Mouse (Mus musculus) embryonic facial prominence, embryonic 12.5 days (tissue): ENCODE results near the gene Dnaaf5. TPM values are rescaled to one million over a fixed set of nuclear protein-coding genes. Genes with fewer than 3 reads are reported as not detected.

ENCODE experiments used
- ATAC-seq: fragments of 200-750 bp; cut with Nextera tagmentation; 2 replicates; pipeline ENCODE4 v1.8.0; 2017; ENCODE audit not compliant: insufficient number of reproducible peaks, insufficient read depth, low FRiP score, low TSS enrichment
- H3K27ac ChIP-seq: fragments of 300-500 bp; sonication (generic); 2 replicates; pipeline ENCODE4 v1.5.1; 2016; ENCODE audit warnings: mild to moderate bottlenecking
- H3K27me3 ChIP-seq: fragments of 300-500 bp; sonication (generic); 2 replicates; pipeline ENCODE4 v1.6.1; 2016; ENCODE audit warnings: mild to moderate bottlenecking, moderate library complexity
- H3K36me3 ChIP-seq: fragments of 300-500 bp; sonication (generic); 2 replicates; pipeline ENCODE4 v1.6.1; 2016; ENCODE audit warnings: mild to moderate bottlenecking
- H3K4me1 ChIP-seq: fragments of 300-500 bp; sonication (generic); 2 replicates; pipeline ENCODE4 v1.6.1; 2016
- H3K4me2 ChIP-seq: fragments of 300-500 bp; sonication (generic); replicated peaks from 2 replicates; pipeline ENCODE4 v1.6.1; 2016; ENCODE audit warnings: mild to moderate bottlenecking, moderate library complexity
- H3K4me3 ChIP-seq: fragments of 300-500 bp; sonication (generic); 2 replicates; pipeline ENCODE4 v1.5.1; 2016; ENCODE audit warnings: mild to moderate bottlenecking
- H3K9ac ChIP-seq: fragments of 300-500 bp; sonication (generic); 2 replicates; pipeline ENCODE4 v1.6.1; 2016; ENCODE audit warnings: mild to moderate bottlenecking, moderate library complexity
- H3K9me3 ChIP-seq: fragments of 300-500 bp; sonication (generic); 2 replicates; pipeline ENCODE4 v1.6.1; 2016; ENCODE audit warnings: mild to moderate bottlenecking, moderate library complexity
- WGBS: fragments of 180-500 bp; shearing (Covaris S2); methylation state at CpG from one replicate; pipeline ENCODE4 v1.1.7; 2016; 5-methylcytosine and 5-hydroxymethylcytosine counted together
- polyA plus RNA-seq: library from polyadenylated mRNA; unstranded; fragments of >200 nt; fragmentation: Nextera tagmentation; extraction: Ambion mirVana; gene quantifications from 2 replicates; pipeline ENCODE4 v1.2.1, GENCODE M21; 2016

Gene Dnaaf5
- polyA plus RNA-seq, 1 experiment from 2014 or later, result 6.0 TPM

GRCm38 (mm10) chr5:139216774-139217173 lies 66.8 kb downstream of the Dnaaf5 start:
- Histone ChIP-seq H3K4me1 (no peaks in the 10 kb centered on the region), H3K36me3 (peaks cover 38% of the 10 kb centered on the region), H3K27me3 (no peaks in the 10 kb centered on the region), H3K9ac (no peak overlapping the region), H3K27ac (no peak overlapping the region), H3K4me3 (no peak overlapping the region), H3K9me3 (no peaks in the 10 kb centered on the region), H3K4me2 (no peak overlapping the region)
- no peak for ATAC-seq
- 90% methylated on average over 3 of the region's 3 CpGs for WGBS

GRCm38 (mm10) chr5:139220006-139220515 lies 70.0 kb downstream of the Dnaaf5 start:
- Histone ChIP-seq H3K9me3 (no peaks in the 10 kb centered on the region), H3K9ac (no peak overlapping the region; the same call in 1 of the 2 replicates), H3K27me3 (no peaks in the 10 kb centered on the region), H3K27ac (no peak overlapping the region), H3K36me3 (peaks cover 59% of the 10 kb centered on the region), H3K4me1 (no peaks in the 10 kb centered on the region), H3K4me3 (no peak overlapping the region), H3K4me2 (no peak overlapping the region)
- no peak for ATAC-seq
- WGBS, result 89% methylated on average over 4 of the region's 4 CpGs

GRCm38 (mm10) chr5:139220610-139221009 lies 70.6 kb downstream of the Dnaaf5 start:
- H3K36me3 ChIP-seq, result peaks cover 57% of the 10 kb centered on the region
- no peak overlapping the region for H3K4me2 ChIP-seq
- 88% methylated on average over 4 of the region's 4 CpGs for whole genome bisulfite sequencing
- no peaks in the 10 kb centered on the region for H3K9me3 ChIP-seq
- no peak overlapping the region for H3K27ac ChIP-seq
- H3K9ac ChIP-seq, result no peak overlapping the region; the same call in 1 of the 2 replicates
- H3K4me3 ChIP-seq, result no peak overlapping the region
- no peaks in the 10 kb centered on the region for H3K4me1 ChIP-seq
- no peaks in the 10 kb centered on the region for H3K27me3 ChIP-seq
- ATAC-seq, result no peak

GRCm38 (mm10) chr5:139223331-139223730 lies 73.3 kb downstream of the Dnaaf5 start:
- Histone ChIP-seq H3K4me3 (no peak overlapping the region), H3K9ac (no peak overlapping the region), H3K9me3 (no peaks in the 10 kb centered on the region), H3K27me3 (no peaks in the 10 kb centered on the region), H3K36me3 (peaks cover 70% of the 10 kb centered on the region), H3K27ac (no peak overlapping the region), H3K4me2 (no peak overlapping the region), H3K4me1 (no peaks in the 10 kb centered on the region)
- no peak for ATAC-seq
- 88% methylated on average over 10 of the region's 10 CpGs for WGBS

GRCm38 (mm10) chr5:139227236-139227635 lies 77.2 kb downstream of the Dnaaf5 start:
- H3K27me3 ChIP-seq, result no peaks in the 10 kb centered on the region
- H3K4me1 ChIP-seq, result no peaks in the 10 kb centered on the region
- WGBS, result 93% methylated on average over 4 of the region's 4 CpGs
- no peak for ATAC-seq
- no peak overlapping the region for H3K9ac ChIP-seq
- H3K9me3 ChIP-seq, result no peaks in the 10 kb centered on the region
- H3K27ac ChIP-seq, result no peak overlapping the region
- no peak overlapping the region for H3K4me2 ChIP-seq
- H3K4me3 ChIP-seq, result no peak overlapping the region
- H3K36me3 ChIP-seq, result peaks cover 82% of the 10 kb centered on the region

- Histone ChIP-seq H3K27me3 (no peaks in the 10 kb centered on the region), H3K9me3 (no peaks in the 10 kb centered on the region), H3K9ac (no peak overlapping the region), H3K27ac (no peak overlapping the region), H3K4me2 (no peak overlapping the region), H3K36me3 (peaks cover 84% of the 10 kb centered on the region), H3K4me1 (no peaks in the 10 kb centered on the region), H3K4me3 (no peak overlapping the region)
- no peak for ATAC-seq
- WGBS, result 86% methylated on average over 2 of the region's 2 CpGs
These were observed 77.6 kb downstream of the Dnaaf5 start for GRCm38 (mm10) chr5:139227645-139228044.

GRCm38 (mm10) chr5:139228318-139228717 lies 78.3 kb downstream of the Dnaaf5 start:
- Histone ChIP-seq H3K4me2 (no peak overlapping the region), H3K27me3 (no peaks in the 10 kb centered on the region), H3K9me3 (no peaks in the 10 kb centered on the region), H3K9ac (no peak overlapping the region), H3K27ac (no peak overlapping the region), H3K36me3 (peaks cover 85% of the 10 kb centered on the region), H3K4me1 (no peaks in the 10 kb centered on the region), H3K4me3 (no peak overlapping the region)
- ATAC-seq, result no peak
- 97% methylated on average over 3 of the region's 3 CpGs for WGBS

- Histone ChIP-seq H3K9ac (no peak overlapping the region), H3K9me3 (no peaks in the 10 kb centered on the region), H3K27me3 (no peaks in the 10 kb centered on the region), H3K36me3 (peaks cover 86% of the 10 kb centered on the region), H3K4me2 (no peak overlapping the region), H3K4me3 (no peak overlapping the region), H3K4me1 (no peaks in the 10 kb centered on the region), H3K27ac (no peak overlapping the region)
- 93% methylated on average over 3 of the region's 3 CpGs for WGBS
- ATAC-seq, result no peak
These were observed 79.7 kb downstream of the Dnaaf5 start for GRCm38 (mm10) chr5:139229716-139230115.

- H3K27me3 ChIP-seq, result no peaks in the 10 kb centered on the region
- no peak overlapping the region for H3K4me2 ChIP-seq
- H3K4me3 ChIP-seq, result no peak overlapping the region
- no peak overlapping the region for H3K9ac ChIP-seq
- H3K4me1 ChIP-seq, result no peaks in the 10 kb centered on the region
- 92% methylated on average over 3 of the region's 3 CpGs for WGBS
- ATAC-seq, result no peak
- H3K36me3 ChIP-seq, result peaks cover 87% of the 10 kb centered on the region
- H3K27ac ChIP-seq, result no peak overlapping the region
- H3K9me3 ChIP-seq, result no peaks in the 10 kb centered on the region
These were observed 82.1 kb downstream of the Dnaaf5 start for GRCm38 (mm10) chr5:139232083-139232482.

GRCm38 (mm10) chr5:139234423-139234822 lies 84.4 kb downstream of the Dnaaf5 start:
- ATAC-seq, result no peak
- 88% methylated on average over 4 of the region's 4 CpGs for WGBS

More at GRCm38 (mm10) chr5:139234423-139234822, 84.4 kb downstream of the Dnaaf5 start:
- Histone ChIP-seq H3K4me3 (no peak overlapping the region), H3K36me3 (peaks cover 87% of the 10 kb centered on the region), H3K4me1 (no peaks in the 10 kb centered on the region), H3K27ac (no peak overlapping the region), H3K27me3 (no peaks in the 10 kb centered on the region), H3K9ac (no peak overlapping the region), H3K4me2 (no peak overlapping the region), H3K9me3 (no peaks in the 10 kb centered on the region)
